Mouse (Mus musculus) liver, embryonic 13.5 days (tissue): ENCODE data around the gene Myo1c. TPM values are rescaled to one million over a fixed set of nuclear protein-coding genes. Genes with fewer than 3 reads are reported as not detected.
A peak's percentile ranks its signal among the peaks of the same experiment; 100 is the strongest.

Experiments
- ATAC-seq: fragments of 200-750 bp; cut with Nextera tagmentation; 2 replicates; pipeline ENCODE4 v1.8.0; 2017; ENCODE audit warnings: low read depth, mild to moderate bottlenecking, moderate number of reproducible peaks, moderate library complexity
- DNase-seq: peaks from one replicate; pipeline ENCODE4 v3.0.0; 2022
- H3K27ac ChIP-seq: fragments of 300-500 bp; sonication (generic); 2 replicates; pipeline ENCODE4 v1.5.1; 2015; ENCODE audit warnings: moderate library complexity, mild to moderate bottlenecking, inconsistent platforms
- H3K27me3 ChIP-seq: fragments of 300-500 bp; sonication (generic); 2 replicates; pipeline ENCODE4 v1.6.1; 2015; ENCODE audit warnings: mild to moderate bottlenecking, inconsistent platforms
- H3K36me3 ChIP-seq: fragments of 300-500 bp; sonication (generic); 2 replicates; pipeline ENCODE4 v1.6.1; 2015; ENCODE audit warnings: mild to moderate bottlenecking, inconsistent platforms
- H3K4me1 ChIP-seq: fragments of 300-500 bp; sonication (generic); replicated peaks from 2 replicates; pipeline ENCODE4 v1.6.1; 2015; ENCODE audit warnings: inconsistent platforms
- H3K4me2 ChIP-seq: fragments of 300-500 bp; sonication (generic); 2 replicates; pipeline ENCODE4 v1.6.1; 2015; ENCODE audit warnings: inconsistent platforms, mild to moderate bottlenecking, moderate library complexity
- H3K4me3 ChIP-seq: fragments of 300-500 bp; sonication (generic); replicated peaks from 2 replicates; pipeline ENCODE4 v1.5.1; 2015; ENCODE audit warnings: mild to moderate bottlenecking, inconsistent platforms
- H3K9ac ChIP-seq: fragments of 300-500 bp; sonication (generic); 2 replicates; pipeline ENCODE4 v1.6.1; 2015; ENCODE audit warnings: mild to moderate bottlenecking, inconsistent platforms
- H3K9me3 ChIP-seq: fragments of 300-500 bp; sonication (generic); replicated peaks from 2 replicates; pipeline ENCODE4 v1.6.1; 2016; ENCODE audit warnings: inconsistent platforms
- WGBS: fragments of 180-500 bp; shearing (Covaris S2); methylation state at CpG from one replicate; pipeline ENCODE4 v1.1.7; 2015; ENCODE audit not compliant: insufficient replicate concordance; 5-methylcytosine and 5-hydroxymethylcytosine counted together
- polyA plus RNA-seq: library from polyadenylated mRNA; unstranded; fragments of >200 nt; fragmentation: Nextera tagmentation; extraction: Ambion mirVana; gene quantifications from 2 replicates; pipeline ENCODE4 v1.2.1, GENCODE M21; 2015

Myo1c gene
- polyA plus RNA-seq, 1 experiment from 2014 or later, result 18.3 TPM

GRCm38 (mm10) chr11:75671426-75672180 lies 21.3 kb downstream of the Myo1c start:
- 88% methylated on average over 22 of the region's 22 CpGs for WGBS
- no peak overlapping the region for H3K4me3 ChIP-seq
- peaks cover 9% of the 10 kb centered on the region; the same call in 1 of the 2 replicates for H3K4me1 ChIP-seq
- H3K9ac ChIP-seq, result no peak overlapping the region
- no peak overlapping the region for H3K4me2 ChIP-seq
- no peaks in the 10 kb centered on the region for H3K27me3 ChIP-seq
- no peaks in the 10 kb centered on the region for H3K9me3 ChIP-seq
- H3K36me3 ChIP-seq, result peaks cover 74% of the 10 kb centered on the region
- no peak for DNase-seq
- no peak for ATAC-seq
- H3K27ac ChIP-seq, result no peak overlapping the region

- H3K36me3 ChIP-seq, result peaks cover 57% of the 10 kb centered on the region
- no peak overlapping the region for H3K4me3 ChIP-seq
- no peak overlapping the region for H3K4me2 ChIP-seq
- ATAC-seq, result no peak
- no peaks in the 10 kb centered on the region for H3K9me3 ChIP-seq
- no peak for DNase-seq
- H3K9ac ChIP-seq, result no peak overlapping the region
- H3K4me1 ChIP-seq, result peaks cover 16% of the 10 kb centered on the region
- H3K27ac ChIP-seq, result no peak overlapping the region
- H3K27me3 ChIP-seq, result no peaks in the 10 kb centered on the region
- 80% methylated on average over 5 of the region's 5 CpGs for WGBS
These were observed 23.1 kb downstream of the Myo1c start for GRCm38 (mm10) chr11:75673411-75673810.

GRCm38 (mm10) chr11:75674875-75675274 lies 24.6 kb downstream of the Myo1c start:
- H3K27me3 ChIP-seq, result no peaks in the 10 kb centered on the region
- H3K36me3 ChIP-seq, result peaks cover 43% of the 10 kb centered on the region
- DNase-seq (no peak), ATAC-seq (no peak)
- no peak overlapping the region for H3K9ac ChIP-seq
- no peak overlapping the region for H3K4me3 ChIP-seq
- H3K4me2 ChIP-seq, result no peak overlapping the region
- peaks cover 16% of the 10 kb centered on the region for H3K4me1 ChIP-seq
- H3K9me3 ChIP-seq, result no peaks in the 10 kb centered on the region
- 84% methylated on average over 3 of the region's 3 CpGs for WGBS
- no peak overlapping the region for H3K27ac ChIP-seq

- WGBS, result 82% methylated on average over 3 of the region's 3 CpGs
- no peaks in the 10 kb centered on the region for H3K9me3 ChIP-seq
- peak overlapping the region; percentile 89 for H3K4me2 ChIP-seq
- peak overlapping the region; percentile 94 for H3K4me3 ChIP-seq
- no peaks in the 10 kb centered on the region for H3K27me3 ChIP-seq
- H3K36me3 ChIP-seq, result peaks cover 21% of the 10 kb centered on the region
- H3K4me1 ChIP-seq, result peaks cover 43% of the 10 kb centered on the region
- no peak for ATAC-seq
- peak overlapping the region; percentile 90 for H3K27ac ChIP-seq
- H3K9ac ChIP-seq, result peak overlapping the region; percentile 70
- DNase-seq, result no peak
These were observed 27.8 kb downstream of the Myo1c start for GRCm38 (mm10) chr11:75677881-75678746.

GRCm38 (mm10) chr11:75678747-75679438 lies 28.6 kb downstream of the Myo1c start, which contains the start of gene Crk:
TSS of gene Crk (plus strand) at chr11:75679259.
- H3K27me3 ChIP-seq, result no peaks in the 10 kb centered on the region
- peak; percentile 97 for ATAC-seq
- DNase-seq, result peak; percentile 99
- peak within 1 kb of the TSS; percentile 94 for H3K4me3 ChIP-seq
- peak within 1 kb of the TSS; percentile 98 for H3K9ac ChIP-seq
- peak within 1 kb of the TSS; percentile 94 for H3K27ac ChIP-seq
- WGBS, result under 1% methylated on average over 55 of the region's 55 CpGs
- peak within 1 kb of the TSS; percentile 89 for H3K4me2 ChIP-seq
- peaks cover 21% of the 10 kb centered on the region for H3K36me3 ChIP-seq
- H3K4me1 ChIP-seq, result peaks cover 43% of the 10 kb centered on the region
- H3K9me3 ChIP-seq, result no peaks in the 10 kb centered on the region

GRCm38 (mm10) chr11:75679439-75680171 lies 29.3 kb downstream of the Myo1c start:
- ATAC-seq, result peak; percentile 66
- DNase-seq, result peak; percentile 64
- peaks cover 25% of the 10 kb centered on the region for H3K36me3 ChIP-seq
- H3K4me2 ChIP-seq, result peak overlapping the region; percentile 89
- peaks cover 43% of the 10 kb centered on the region for H3K4me1 ChIP-seq
- H3K27me3 ChIP-seq, result no peaks in the 10 kb centered on the region
- H3K27ac ChIP-seq, result peak overlapping the region; percentile 94
- no peaks in the 10 kb centered on the region for H3K9me3 ChIP-seq
- H3K9ac ChIP-seq, result peak overlapping the region; percentile 98
- 0% methylated on average over 43 of the region's 43 CpGs for WGBS
- peak overlapping the region; percentile 94 for H3K4me3 ChIP-seq

GRCm38 (mm10) chr11:75684462-75684861 lies 34.2 kb downstream of the Myo1c start:
- WGBS, result 83% methylated on average over 5 of the region's 5 CpGs
- peaks cover 50% of the 10 kb centered on the region for H3K4me1 ChIP-seq
- ATAC-seq (no peak), DNase-seq (no peak)
- H3K4me2 ChIP-seq, result no peak overlapping the region
- no peak overlapping the region for H3K27ac ChIP-seq
- H3K36me3 ChIP-seq, result peaks cover 59% of the 10 kb centered on the region
- no peak overlapping the region for H3K4me3 ChIP-seq
- no peak overlapping the region for H3K9ac ChIP-seq
- no peaks in the 10 kb centered on the region for H3K27me3 ChIP-seq
- no peaks in the 10 kb centered on the region for H3K9me3 ChIP-seq

GRCm38 (mm10) chr11:75684956-75685355 lies 34.7 kb downstream of the Myo1c start:
- H3K9me3 ChIP-seq, result no peaks in the 10 kb centered on the region
- no peak overlapping the region for H3K4me2 ChIP-seq
- no peak overlapping the region for H3K9ac ChIP-seq
- no peak overlapping the region for H3K4me3 ChIP-seq
- H3K27me3 ChIP-seq, result no peaks in the 10 kb centered on the region
- WGBS, result 89% methylated on average over 2 of the region's 2 CpGs
- peaks cover 63% of the 10 kb centered on the region for H3K36me3 ChIP-seq
- no peak for ATAC-seq
- peaks cover 49% of the 10 kb centered on the region for H3K4me1 ChIP-seq
- no peak for DNase-seq
- no peak overlapping the region for H3K27ac ChIP-seq

GRCm38 (mm10) chr11:75687343-75687993 lies 37.2 kb downstream of the Myo1c start:
- peaks cover 25% of the 10 kb centered on the region for H3K4me1 ChIP-seq
- no peak for ATAC-seq
- peaks cover 80% of the 10 kb centered on the region for H3K36me3 ChIP-seq
- H3K9ac ChIP-seq, result no peak overlapping the region
- H3K4me2 ChIP-seq, result no peak overlapping the region
- WGBS, result 35% methylated on average over 2 of the region's 2 CpGs
- no peaks in the 10 kb centered on the region for H3K27me3 ChIP-seq
- no peak for DNase-seq
- H3K4me3 ChIP-seq, result no peak overlapping the region
- H3K27ac ChIP-seq, result peak overlapping the region; percentile 8; the same call in 1 of the 2 replicates
- no peaks in the 10 kb centered on the region for H3K9me3 ChIP-seq

GRCm38 (mm10) chr11:75688132-75688531 lies 37.8 kb downstream of the Myo1c start:
- Histone ChIP-seq H3K9me3 (no peaks in the 10 kb centered on the region), H3K4me2 (no peak overlapping the region), H3K4me3 (no peak overlapping the region), H3K4me1 (peaks cover 23% of the 10 kb centered on the region), H3K9ac (no peak overlapping the region), H3K27me3 (no peaks in the 10 kb centered on the region), H3K27ac (peak overlapping the region; percentile 8; the same call in 1 of the 2 replicates), H3K36me3 (peaks cover 79% of the 10 kb centered on the region)
- no peak for DNase-seq
- ATAC-seq, result no peak
- WGBS, result 78% methylated on average over 2 of the region's 2 CpGs
